Mouse (Mus musculus) megakaryocyte, embryonic 14.5 days (primary cell): ENCODE results near the gene Nus1.

Experiments used
- FLI1 ChIP-seq: IDR thresholded peaks from 2 replicates; pipeline ENCODE4 v1.6.1; 2012; ENCODE audit warnings: low read length, inconsistent platforms, mixed read lengths
- GATA1 ChIP-seq: IDR thresholded peaks from 3 replicates; pipeline ENCODE4 v1.6.1; 2012; ENCODE audit warnings: mixed read lengths, low read length, inconsistent platforms, borderline replicate concordance

- TF ChIP-seq GATA1: no peak
- no peak for TF ChIP-seq FLI1
Observed at GRCm38 (mm10) chr10:52417998-52418860, 882 bp downstream of the Nus1 start.
